Mouse (Mus musculus) c-Kit-negative CD71-positive TER-119-positive erythroid progenitor cells, embryonic 14.5 days (primary cell): ENCODE results near the gene Wnt6.
"Not testable (repeated sequence)": the region's sequence is repeated elsewhere in the genome, so short reads cannot be mapped to it uniquely, and the experiment has no call there.

Experiments used
- DNase-seq: peaks from one replicate; pipeline ENCODE4 v3.0.0-alpha.2; 2013; ENCODE audit warnings: low read depth, low spot score

The Wnt6 gene

GRCm38 (mm10) chr1:74806360-74807311, 34.9 kb downstream of the Wnt6 start:
- DNase-seq, result no peak

- DNase-seq, result no peak
Measured at GRCm38 (mm10) chr1:74807551-74808071, 35.9 kb downstream of the Wnt6 start.

- DNase-seq, result peak; percentile 17
Measured at GRCm38 (mm10) chr1:74808078-74808477, 36.4 kb downstream of the Wnt6 start.

- DNase-seq, result no peak
Measured at GRCm38 (mm10) chr1:74809007-74809406, 37.3 kb downstream of the Wnt6 start.

GRCm38 (mm10) chr1:74814931-74815647, 43.4 kb downstream of the Wnt6 start:
- no peak for DNase-seq

- not testable (repeated sequence) for DNase-seq
Measured at GRCm38 (mm10) chr1:74815965-74816364, 44.3 kb downstream of the Wnt6 start.

- DNase-seq, result peak; percentile 26
Measured at GRCm38 (mm10) chr1:74816612-74817199, 45.0 kb downstream of the Wnt6 start.

- no peak for DNase-seq
Measured at GRCm38 (mm10) chr1:74817219-74817618, 45.5 kb downstream of the Wnt6 start.

- no peak for DNase-seq
Measured at GRCm38 (mm10) chr1:74818509-74818908, 46.8 kb downstream of the Wnt6 start.

GRCm38 (mm10) chr1:74823598-74823997, 51.9 kb downstream of the Wnt6 start:
- not testable (repeated sequence) for DNase-seq

- DNase-seq, result no peak
Measured at GRCm38 (mm10) chr1:74824518-74825302, 53.0 kb downstream of the Wnt6 start.

GRCm38 (mm10) chr1:74830061-74830460, 58.4 kb downstream of the Wnt6 start:
- DNase-seq, result no peak

GRCm38 (mm10) chr1:74833255-74833654, 61.6 kb downstream of the Wnt6 start:
- DNase-seq, result no peak
